7 mouse cellular contexts compared by ENCODE assay signal in the genomic region with DNA sequence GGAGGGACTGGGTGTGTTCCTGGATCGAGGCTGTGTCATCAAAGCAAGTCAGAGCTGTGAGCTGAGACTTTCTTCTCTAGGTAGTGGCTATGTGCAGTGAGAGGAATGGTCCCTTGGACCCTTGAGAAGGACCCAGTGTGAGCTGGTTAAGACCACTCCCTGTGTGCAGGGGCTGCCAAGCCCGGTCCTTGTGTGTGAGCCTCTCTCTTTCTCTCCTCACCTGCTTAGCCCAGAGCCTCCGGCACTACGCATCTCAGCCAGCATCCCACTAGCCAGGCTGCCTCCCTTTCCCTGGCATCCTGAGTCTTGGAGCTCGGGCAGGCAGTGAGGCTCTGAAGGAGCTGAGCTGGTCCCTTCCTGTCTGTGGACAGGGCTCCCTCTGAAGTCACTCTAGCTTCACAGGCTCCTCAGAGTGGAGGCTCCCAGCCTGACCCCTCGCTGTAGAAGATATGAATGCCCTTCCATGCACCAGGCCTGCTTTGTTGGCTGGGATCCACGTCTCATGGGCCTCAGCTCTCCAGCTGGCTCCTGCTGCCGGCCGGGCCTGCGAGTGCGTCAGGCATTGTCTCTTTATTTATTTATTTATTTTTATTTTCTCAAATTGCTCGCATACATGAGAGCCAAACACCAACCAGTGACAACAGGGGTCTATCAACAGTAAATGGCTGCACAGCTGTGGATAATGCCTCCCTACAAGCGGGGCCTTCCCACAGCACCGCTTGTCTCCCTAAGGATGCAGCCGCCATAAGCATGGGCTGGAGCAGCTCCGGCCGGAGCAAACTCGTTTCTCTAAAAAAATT. TPM values are rescaled to one million over a fixed set of nuclear protein-coding genes. Genes with fewer than 3 reads are reported as not detected.
A peak's percentile ranks its signal among the peaks of the same experiment; 100 is the strongest.
DNase-seq lines count a peak whose midpoint lies in the region; ATAC-seq and TF ChIP-seq lines count a peak whose summit lies in the region.

No protein-coding gene starts in this region.

- 35% methylated on average over 18 of the region's 18 CpGs for WGBS in forebrain, postnatal 0 days
- 73% methylated on average over 18 of the region's 18 CpGs for WGBS in intestine, embryonic 14.5 days
- 62% methylated on average over 18 of the region's 18 CpGs for WGBS in midbrain, postnatal 0 days

- peak; percentile 22 for DNase-seq in ovary, postnatal 36 days (ENCODE audit: low spot score)
- no peak for DNase-seq in ovary, adult 18-20 months (ENCODE audit: low spot score)
- peak; percentile 74 for DNase-seq in forebrain, postnatal 0 days
- DNase-seq in intestine, embryonic 14.5 days (ENCODE audit: low spot score), result peak; percentile 62
- DNase-seq in midbrain, postnatal 0 days (ENCODE audit: low spot score), result peak; percentile 77
- DNase-seq in thymus, postnatal 4 days, result no peak
- no peak for DNase-seq in urinary bladder, adult 2 months (ENCODE audit: low spot score)

- peak overlapping the region; percentile 70 for H3K27ac ChIP-seq in forebrain, postnatal 0 days (ENCODE audit: low read depth, low read length)
- peak overlapping the region; percentile 33; the same call in 1 of the 2 replicates for H3K27ac ChIP-seq in intestine, embryonic 14.5 days (ENCODE audit: low read depth)
- H3K27ac ChIP-seq in midbrain, postnatal 0 days (ENCODE audit: low read depth, low read length), result peak overlapping the region; percentile 26; the same call in 1 of the 2 replicates

- no peaks in the 10 kb centered on the region for H3K9me3 ChIP-seq in forebrain, postnatal 0 days (ENCODE audit: low read length)
- H3K9me3 ChIP-seq in intestine, embryonic 14.5 days (ENCODE audit: control insufficient read depth, low read length), result no peaks in the 10 kb centered on the region
- H3K9me3 ChIP-seq in midbrain, postnatal 0 days (ENCODE audit: low read length), result no peaks in the 10 kb centered on the region

- TF ChIP-seq CTCF in forebrain, postnatal 0 days (IDR thresholded peaks at IDR 0.05; ENCODE audit: low read depth), result peak; percentile 21; the same call in 1 of the 2 replicates
- peak; percentile 27 for TF ChIP-seq CTCF in midbrain, postnatal 0 days (IDR thresholded peaks at IDR 0.05)

- no peaks in the 10 kb centered on the region for H3K4me1 ChIP-seq in forebrain, postnatal 0 days (ENCODE audit: insufficient read depth)
- H3K4me1 ChIP-seq in intestine, embryonic 14.5 days (replicated peaks; ENCODE audit: control insufficient read depth, insufficient read depth, low read length), result no peaks in the 10 kb centered on the region
- no peaks in the 10 kb centered on the region for H3K4me1 ChIP-seq in midbrain, postnatal 0 days (ENCODE audit: insufficient read depth, low read length)

- peaks cover 20% of the 10 kb centered on the region for H3K36me3 ChIP-seq in forebrain, postnatal 0 days (ENCODE audit: insufficient read depth)
- H3K36me3 ChIP-seq in intestine, embryonic 14.5 days (ENCODE audit: control insufficient read depth, insufficient read depth, low read length), result peaks cover 18% of the 10 kb centered on the region; the same call in 1 of the 2 replicates
- H3K36me3 ChIP-seq in midbrain, postnatal 0 days (ENCODE audit: insufficient read depth, low read length), result peaks cover 19% of the 10 kb centered on the region

- H3K4me3 ChIP-seq in forebrain, postnatal 0 days (ENCODE audit: low read depth, low read length), result no peak overlapping the region
- H3K4me3 ChIP-seq in intestine, embryonic 14.5 days (ENCODE audit: low read depth, low read length), result no peak overlapping the region
- H3K4me3 ChIP-seq in midbrain, postnatal 0 days (ENCODE audit: low read depth, low read length), result no peak overlapping the region

- H3K27me3 ChIP-seq in forebrain, postnatal 0 days (ENCODE audit: insufficient read depth, low read length), result no peaks in the 10 kb centered on the region
- H3K27me3 ChIP-seq in intestine, embryonic 14.5 days (replicated peaks; ENCODE audit: control insufficient read depth, insufficient read depth, low read length), result no peaks in the 10 kb centered on the region
- H3K27me3 ChIP-seq in midbrain, postnatal 0 days (ENCODE audit: insufficient read depth, low read length), result no peaks in the 10 kb centered on the region

- H3K4me2 ChIP-seq in forebrain, postnatal 0 days (ENCODE audit: low read depth), result no peak overlapping the region
- no peak overlapping the region for H3K4me2 ChIP-seq in intestine, embryonic 14.5 days (ENCODE audit: low read length)
- no peak overlapping the region for H3K4me2 ChIP-seq in midbrain, postnatal 0 days (ENCODE audit: low read depth, low read length, poor library complexity, severe bottlenecking)

- peak; percentile 92 for ATAC-seq in forebrain, postnatal 0 days
- ATAC-seq in intestine, embryonic 14.5 days (replicated peaks; ENCODE audit: low FRiP score, low TSS enrichment, low read depth), result peak; percentile 62; the same call in 1 of the 2 replicates
- ATAC-seq in midbrain, postnatal 0 days (ENCODE audit: low FRiP score), result peak; percentile 56

- no peak overlapping the region for H3K9ac ChIP-seq in forebrain, postnatal 0 days
- no peak overlapping the region for H3K9ac ChIP-seq in intestine, embryonic 14.5 days (ENCODE audit: low read length)
- H3K9ac ChIP-seq in midbrain, postnatal 0 days (replicated peaks; ENCODE audit: low read length, poor library complexity, severe bottlenecking), result 0 out of 2 replicates have a peak overlapping the region, but pooled peaks have one; percentile 29

RNA-seq across cellular contexts. Expression of a gene that starts 18.3 kb away (rescaled TPM):
- 18.5 and 25.6 TPM in 2 replicates for total RNA-seq in forebrain, postnatal 0 days (2014; rRNA removed)
- 13.2 and 16.9 TPM in 2 replicates for polyA plus RNA-seq in forebrain, postnatal 0 days (2015; fragmentation: Nextera tagmentation; extraction: Ambion mirVana)
- polyA plus RNA-seq in intestine, embryonic 14.5 days (2014; fragmentation: Nextera tagmentation; extraction: Ambion mirVana), result 19.0 and 21.6 TPM in 2 replicates
- 22.1 and 22.7 TPM in 2 replicates for total RNA-seq in midbrain, postnatal 0 days (2014; rRNA removed)
- 18.8 and 18.9 TPM in 2 replicates for polyA plus RNA-seq in midbrain, postnatal 0 days (2015; fragmentation: Nextera tagmentation; extraction: Ambion mirVana)
- polyA plus RNA-seq in urinary bladder, adult 2 months (2012; rRNA removed), result 14.2 and 14.4 TPM in 2 replicates

RNA-seq across cellular contexts. Expression of a gene that starts 54.2 kb away (rescaled TPM):
- 1.7 and 1.8 TPM in 2 replicates for total RNA-seq in forebrain, postnatal 0 days (2014; rRNA removed)
- 2.7 and 3.3 TPM in 2 replicates for polyA plus RNA-seq in forebrain, postnatal 0 days (2015; fragmentation: Nextera tagmentation; extraction: Ambion mirVana)
- polyA plus RNA-seq in intestine, embryonic 14.5 days (2014; fragmentation: Nextera tagmentation; extraction: Ambion mirVana), result 0.30 and 0.51 TPM in 2 replicates
- total RNA-seq in midbrain, postnatal 0 days (2014; rRNA removed), result 0.14 and 1.8 TPM in 2 replicates
- polyA plus RNA-seq in midbrain, postnatal 0 days (2015; fragmentation: Nextera tagmentation; extraction: Ambion mirVana), result 3.5 and 4.0 TPM in 2 replicates
- 0.06 and 0.09 TPM in 2 replicates for polyA plus RNA-seq in urinary bladder, adult 2 months (2012; rRNA removed)

Comparison
In these comparisons a context has a peak if more than half of its experiments do, and no peak if none do; other contexts are left out.
1. DNase-seq: peak in ovary, postnatal 36 days (single experiment), forebrain, postnatal 0 days (single experiment), intestine, embryonic 14.5 days (single experiment) and midbrain, postnatal 0 days (single experiment); none in ovary, adult 18-20 months (single experiment), thymus, postnatal 4 days (single experiment) and urinary bladder, adult 2 months (single experiment).
2. Peak in every context shown above with its lines, with median percentiles within 50 percentile points of each other: ATAC-seq and H3K27ac ChIP-seq.